Comparison of ENCODE assay signal across 14 mouse cellular contexts in the genomic region with DNA sequence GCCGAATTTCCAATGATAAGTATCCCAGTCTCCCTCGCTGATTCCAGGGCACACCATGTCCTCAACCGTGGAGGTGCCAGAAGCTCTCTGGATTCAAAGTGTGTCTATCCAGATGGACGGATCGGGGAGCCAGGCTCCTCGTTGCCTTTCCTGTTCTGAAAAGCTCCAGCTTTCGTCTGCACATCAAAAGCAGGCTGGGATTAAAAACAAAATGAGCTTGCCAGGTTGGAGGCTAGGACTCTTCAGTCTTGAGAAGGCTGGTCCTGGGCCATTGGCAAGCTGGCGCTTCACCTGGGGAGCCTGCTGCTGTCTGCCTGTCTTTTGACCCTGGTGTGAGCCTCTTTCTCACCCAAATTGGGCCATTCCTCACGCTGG. TPM values are rescaled to one million over a fixed set of nuclear protein-coding genes. Genes with fewer than 3 reads are reported as not detected.
DNase-seq lines count a peak whose midpoint lies in the region; ATAC-seq lines count a peak whose summit lies in the region.
"Had no signal": no experiment of that assay in that cellular context is flagged by ENCODE, and none has a peak within 500 bp of the region (broad histone marks: within the 10 kb centered on the region; RNA-seq: fewer than 3 reads in every experiment).

No protein-coding gene starts in this region.

- H3K9ac ChIP-seq in midbrain, embryonic 11.5 days (ENCODE audit: low read length), result no peak overlapping the region
- H3K9ac ChIP-seq in midbrain, embryonic 14.5 days (replicated peaks; ENCODE audit: low read length), result no peak overlapping the region
- H3K9ac ChIP-seq: embryonic facial prominence, embryonic 13.5 days; neural tube, embryonic 12.5 days had no signal

- DNase-seq in gastrocnemius, postnatal 25 days, result peak; percentile 23
- DNase-seq in gastrocnemius, adult 8-10 months (ENCODE audit: low spot score in 2 of 2), result no peak
- DNase-seq in midbrain, embryonic 11.5 days (ENCODE audit: low spot score, missing footprints), result peak; percentile 75
- DNase-seq in midbrain, embryonic 14.5 days, result no peak
- DNase-seq in heart, postnatal 10 days, result peak; percentile 21 to 26
- no peak for DNase-seq in limb, embryonic 10.5 days (ENCODE audit: low spot score)
- no peak for DNase-seq in testis, postnatal 14 days (ENCODE audit: low spot score)
- DNase-seq in T-cell, adult 2 months (ENCODE audit: low spot score), result no peak
- DNase-seq: adrenal gland, adult 8-10 months; lung, adult 2 months; thymus, adult 18-20 months had no signal

- no peak overlapping the region for H3K27ac ChIP-seq in midbrain, embryonic 11.5 days (ENCODE audit: low read depth, low read length)
- no peak overlapping the region for H3K27ac ChIP-seq in midbrain, embryonic 14.5 days (replicated peaks; ENCODE audit: low read depth, low read length)
- H3K27ac ChIP-seq in limb, embryonic 10.5 days, result peak overlapping the region; percentile 26; the same call in 1 of the 2 replicates
- H3K27ac ChIP-seq: neural tube, embryonic 12.5 days had no signal

- H3K36me3 ChIP-seq in midbrain, embryonic 11.5 days (ENCODE audit: control insufficient read depth, insufficient read depth, low read length), result no peaks in the 10 kb centered on the region
- H3K36me3 ChIP-seq in midbrain, embryonic 14.5 days (ENCODE audit: control insufficient read depth, insufficient read depth, low read length), result no peaks in the 10 kb centered on the region
- no peaks in the 10 kb centered on the region for H3K36me3 ChIP-seq in limb, embryonic 10.5 days
- H3K36me3 ChIP-seq: embryonic facial prominence, embryonic 13.5 days; neural tube, embryonic 12.5 days had no signal

- H3K4me3 ChIP-seq in midbrain, embryonic 11.5 days (ENCODE audit: low read depth, low read length), result no peak overlapping the region
- no peak overlapping the region for H3K4me3 ChIP-seq in midbrain, embryonic 14.5 days (replicated peaks; ENCODE audit: low read depth, low read length)
- H3K4me3 ChIP-seq in limb, embryonic 10.5 days, result no peak overlapping the region
- H3K4me3 ChIP-seq: embryonic facial prominence, embryonic 13.5 days; megakaryocyte, embryonic 14.5 days; neural tube, embryonic 12.5 days had no signal

- intact Hi-C loops in heart, postnatal 10 days (cut with DNase I), result no loop called here

- no peak overlapping the region for H3K4me2 ChIP-seq in midbrain, embryonic 11.5 days
- no peak overlapping the region for H3K4me2 ChIP-seq in midbrain, embryonic 14.5 days (ENCODE audit: low read length)
- H3K4me2 ChIP-seq: embryonic facial prominence, embryonic 13.5 days; neural tube, embryonic 12.5 days had no signal

- no peak for ATAC-seq in midbrain, embryonic 11.5 days (ENCODE audit: low FRiP score)
- ATAC-seq in midbrain, embryonic 14.5 days (ENCODE audit: low FRiP score, low TSS enrichment), result no peak

- H3K4me1 ChIP-seq in midbrain, embryonic 11.5 days (ENCODE audit: control insufficient read depth, insufficient read depth, low read length), result no peaks in the 10 kb centered on the region
- 0 out of 2 replicates have a peak, but pooled peaks cover 3% of the 10 kb centered on the region for H3K4me1 ChIP-seq in midbrain, embryonic 14.5 days (ENCODE audit: control insufficient read depth, insufficient read depth, low read length)
- peaks cover 22% of the 10 kb centered on the region for H3K4me1 ChIP-seq in limb, embryonic 10.5 days
- H3K4me1 ChIP-seq: megakaryocyte, embryonic 14.5 days; neural tube, embryonic 12.5 days had no signal

- H3K27me3 ChIP-seq in midbrain, embryonic 11.5 days (ENCODE audit: control insufficient read depth, insufficient read depth, low read length), result no peaks in the 10 kb centered on the region
- H3K27me3 ChIP-seq in midbrain, embryonic 14.5 days (ENCODE audit: control insufficient read depth, insufficient read depth, low read length), result no peaks in the 10 kb centered on the region
- H3K27me3 ChIP-seq in limb, embryonic 10.5 days (ENCODE audit: low read depth, poor library complexity, severe bottlenecking), result no peaks in the 10 kb centered on the region
- H3K27me3 ChIP-seq: embryonic facial prominence, embryonic 13.5 days; megakaryocyte, embryonic 14.5 days; neural tube, embryonic 12.5 days had no signal

- WGBS in midbrain, embryonic 11.5 days, result 63% methylated on average over 9 of the region's 9 CpGs
- WGBS in midbrain, embryonic 14.5 days, result 60% methylated on average over 9 of the region's 9 CpGs
- 75% methylated on average over 9 of the region's 9 CpGs for WGBS in limb, embryonic 10.5 days

- no peaks in the 10 kb centered on the region for H3K9me3 ChIP-seq in midbrain, embryonic 11.5 days (ENCODE audit: control insufficient read depth, low read length)
- H3K9me3 ChIP-seq in midbrain, embryonic 14.5 days (ENCODE audit: control insufficient read depth, low read length), result no peaks in the 10 kb centered on the region
- no peaks in the 10 kb centered on the region for H3K9me3 ChIP-seq in limb, embryonic 10.5 days (replicated peaks)
- H3K9me3 ChIP-seq: embryonic facial prominence, embryonic 13.5 days; neural tube, embryonic 12.5 days had no signal

RNA-seq across cellular contexts. Expression of a gene that starts 56.9 kb away (rescaled TPM):
- 100 to 1,000 TPM; 102 to 104 TPM for total RNA-seq in gastrocnemius, postnatal 25 days (2021)
- 100 to 1,000 TPM; 142 to 218 (median 178) TPM for total RNA-seq in gastrocnemius, adult 8-10 months (2022)
- 64.5 and 66.9 TPM in 2 replicates for polyA plus RNA-seq in midbrain, embryonic 11.5 days (2014; fragmentation: Nextera tagmentation; extraction: Ambion mirVana)
- 75.7 and 87.9 TPM in 2 replicates for polyA plus RNA-seq in midbrain, embryonic 14.5 days (2014; fragmentation: Nextera tagmentation; extraction: Ambion mirVana)
- total RNA-seq in heart, postnatal 10 days (2021), result 10 to 100 TPM; 80.1 to 96.8 TPM
- 39.8 and 41.4 TPM in 2 replicates for polyA plus RNA-seq in limb, embryonic 10.5 days (2016; fragmentation: Nextera tagmentation; extraction: Ambion mirVana)

Comparison
In these comparisons a context has a peak if more than half of its experiments do, and no peak if none do; other contexts are left out.
1. DNase-seq: peak in gastrocnemius, postnatal 25 days (single experiment), midbrain, embryonic 11.5 days (single experiment) and heart, postnatal 10 days (2 of 2); none in gastrocnemius, adult 8-10 months (0 of 2), midbrain, embryonic 14.5 days (single experiment), limb, embryonic 10.5 days (single experiment), testis, postnatal 14 days (single experiment) and T-cell, adult 2 months (single experiment).